Mouse (Mus musculus): ENCODE results near the gene Txndc12. TPM values are rescaled to one million over a fixed set of nuclear protein-coding genes. Genes with fewer than 3 reads are reported as not detected.
A peak's percentile ranks its signal among the peaks of the same experiment; 100 is the strongest.

The Txndc12 gene
- total RNA-seq (2021): 10 to 100 TPM; 66.4 to 68.5 TPM
- long read RNA-seq, experiment 1, transcript Txndc12-201 (7 exons, 1,359 nt): major isoform, 21 of 21 reads
- long read RNA-seq, experiment 1, partial matches to known transcripts: 0 of 21 reads
- long read RNA-seq, experiment 1, other reads (novel, unspliced or antisense): 0 of 21 reads
- long read RNA-seq, experiment 2, transcript Txndc12-201 (7 exons, 1,359 nt): major isoform, 51 of 56 reads
- long read RNA-seq, experiment 2, partial matches to known transcripts: 4 of 56 reads
- long read RNA-seq, experiment 2, other reads (novel, unspliced or antisense): 1 of 56 reads

- DNase-seq (ENCODE audit: low spot score in 2 of 2): peak; percentile 65 to 75
These were observed at the start of gene Txndc12 for GRCm38 (mm10) chr4:108834115-108834970. Gene Txndc12, plus strand, starts transcription at chr4:108834601.

GRCm38 (mm10) chr4:108789258-108789936, 45.0 kb upstream of the Txndc12 start:
- no peak for DNase-seq (ENCODE audit: low spot score in 2 of 2)

GRCm38 (mm10) chr4:108790507-108790906, 43.9 kb upstream of the Txndc12 start:
- no peak for DNase-seq (ENCODE audit: low spot score in 2 of 2)

GRCm38 (mm10) chr4:108793941-108794340, 40.5 kb upstream of the Txndc12 start:
- DNase-seq (ENCODE audit: low spot score in 2 of 2): no peak

- no peak for DNase-seq (ENCODE audit: low spot score in 2 of 2)
These were observed 37.7 kb upstream of the Txndc12 start for GRCm38 (mm10) chr4:108796701-108797100.

GRCm38 (mm10) chr4:108798083-108798830, 36.1 kb upstream of the Txndc12 start:
- peak; percentile 70 to 78 for DNase-seq (ENCODE audit: low spot score in 2 of 2)

- no peak for DNase-seq (ENCODE audit: low spot score in 2 of 2)
These were observed 30.9 kb upstream of the Txndc12 start for GRCm38 (mm10) chr4:108803535-108803934.

GRCm38 (mm10) chr4:108811142-108811541, 23.3 kb upstream of the Txndc12 start:
- DNase-seq (ENCODE audit: low spot score in 2 of 2): no peak

- DNase-seq (ENCODE audit: low spot score in 2 of 2): no peak
These were observed 22.9 kb upstream of the Txndc12 start for GRCm38 (mm10) chr4:108811550-108811949.

GRCm38 (mm10) chr4:108825677-108826076, 8.7 kb upstream of the Txndc12 start:
- DNase-seq (ENCODE audit: low spot score in 2 of 2): no peak

GRCm38 (mm10) chr4:108826096-108826495, 8.3 kb upstream of the Txndc12 start:
- DNase-seq (ENCODE audit: low spot score in 2 of 2): no peak

GRCm38 (mm10) chr4:108826643-108827042, 7.8 kb upstream of the Txndc12 start:
- DNase-seq (ENCODE audit: low spot score in 2 of 2): no peak

- no peak for DNase-seq (ENCODE audit: low spot score in 2 of 2)
These were observed 3.7 kb upstream of the Txndc12 start for GRCm38 (mm10) chr4:108830698-108831097.

- DNase-seq (ENCODE audit: low spot score in 2 of 2): peak; percentile 83 to 85
These were observed 1.2 kb upstream of the Txndc12 start, which contains the start of gene Btf3l4 for GRCm38 (mm10) chr4:108832916-108833827. Gene Btf3l4, minus strand, starts transcription at chr4:108833614.

- no peak for DNase-seq (ENCODE audit: low spot score in 2 of 2)
These were observed 630 bp upstream of the Txndc12 start for GRCm38 (mm10) chr4:108833828-108834114.

GRCm38 (mm10) chr4:108834971-108835311, 540 bp downstream of the Txndc12 start:
- peak in 1 of 2 experiments; percentile 10 for DNase-seq (ENCODE audit: low spot score in 2 of 2)

GRCm38 (mm10) chr4:108835496-108835895, 1.1 kb downstream of the Txndc12 start:
- no peak for DNase-seq (ENCODE audit: low spot score in 2 of 2)

GRCm38 (mm10) chr4:108838031-108838430, 3.6 kb downstream of the Txndc12 start:
- no peak for DNase-seq (ENCODE audit: low spot score in 2 of 2)

- no peak for DNase-seq (ENCODE audit: low spot score in 2 of 2)
These were observed 7.6 kb downstream of the Txndc12 start for GRCm38 (mm10) chr4:108841920-108842578.

GRCm38 (mm10) chr4:108843336-108843735, 8.9 kb downstream of the Txndc12 start:
- no peak for DNase-seq (ENCODE audit: low spot score in 2 of 2)

All from adrenal gland, adult 18-20 months (tissue).